Mouse (Mus musculus) spleen, adult 2 months (tissue): ENCODE data around the gene Col27a1. TPM values are rescaled to one million over a fixed set of nuclear protein-coding genes. Genes with fewer than 3 reads are reported as not detected.

Experiments
- DNase-seq, 2 experiments: peaks; one replicate each; pipeline versions ENCODE4 v3.0.0 to v3.0.0-alpha.2; 2012 to 2021; ENCODE audit warnings: low spot score in 2 of 2, low read depth in 1 of 2
- H3K27ac ChIP-seq: fragments of 200-500 bp; 2 replicates; pipeline ENCODE4 v1.5.1; 2012; ENCODE audit warnings: low read length, inconsistent platforms; ENCODE audit not compliant: insufficient read depth
- H3K27me3 ChIP-seq: fragments of 200-500 bp; 2 replicates; pipeline ENCODE4 v1.6.1; 2012; ENCODE audit warnings: mild to moderate bottlenecking, moderate library complexity, low read length, inconsistent platforms; ENCODE audit not compliant: control insufficient read depth, insufficient read depth
- H3K36me3 ChIP-seq: fragments of 200-500 bp; 2 replicates; pipeline ENCODE4 v1.6.1; 2012; ENCODE audit warnings: mild to moderate bottlenecking, low read length, inconsistent platforms; ENCODE audit not compliant: control insufficient read depth, insufficient read depth
- H3K4me1 ChIP-seq: fragments of 200-500 bp; 2 replicates; pipeline ENCODE4 v1.6.1; 2011; ENCODE audit warnings: inconsistent platforms; ENCODE audit not compliant: control insufficient read depth, insufficient read depth, insufficient read length
- H3K4me3 ChIP-seq: fragments of 200-500 bp; 2 replicates; pipeline ENCODE4 v1.5.1; 2011; ENCODE audit warnings: mild to moderate bottlenecking, inconsistent platforms; ENCODE audit not compliant: insufficient read depth, insufficient read length; ENCODE audit errors: extremely low read depth
- CTCF ChIP-seq: fragments of 200-500 bp; IDR thresholded peaks from 2 replicates; pipeline ENCODE4 v1.5.1; 2011; ENCODE audit warnings: mild to moderate bottlenecking, inconsistent platforms; ENCODE audit not compliant: insufficient read depth, insufficient read length, insufficient replicate concordance; ENCODE audit errors: extremely low read depth
- POLR2A ChIP-seq: fragments of 200-500 bp; IDR thresholded peaks from 2 replicates; pipeline ENCODE4 v1.6.1; 2011; ENCODE audit warnings: low read depth, low read length, inconsistent platforms
- WGBS: fragments of 180-500 bp; shearing (Covaris S2); methylation state at CpG from one replicate; pipeline ENCODE4 v1.1.7; 2018; 5-methylcytosine and 5-hydroxymethylcytosine counted together
- polyA plus RNA-seq: library from polyadenylated mRNA; depleted of rRNA; stranded (reverse); fragments of >200 nt; gene quantifications from 2 replicates; pipeline ENCODE4 v1.2.3, GENCODE M21; 2012

The Col27a1 gene
- polyA plus RNA-seq, 1 experiment = 9.1 TPM

DNA sequence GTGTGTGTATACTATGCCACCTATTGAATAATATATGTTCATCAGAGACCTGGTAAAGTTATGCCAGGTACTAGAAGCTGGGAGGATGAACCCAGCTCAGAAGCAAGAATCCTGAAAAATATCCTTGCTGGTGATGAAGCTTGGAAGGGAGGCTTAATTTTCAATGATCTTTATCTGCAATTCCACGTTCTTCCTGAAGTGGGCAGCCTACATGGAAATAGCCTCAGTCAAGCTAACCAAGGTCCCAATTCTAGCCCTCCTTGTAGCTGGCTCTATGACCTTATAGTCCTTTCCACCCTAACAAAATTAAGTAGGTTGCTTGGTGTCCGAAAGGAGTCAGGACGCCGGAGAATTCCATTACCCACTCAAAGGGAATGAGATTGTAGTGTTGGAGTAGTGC, 72.2 kb downstream of the Col27a1 start:
- Histone ChIP-seq H3K4me1 (no peaks in the 10 kb centered on the region), H3K27me3 (no peaks in the 10 kb centered on the region), H3K4me3 (no peak overlapping the region), H3K27ac (no peak overlapping the region), H3K36me3 (no peaks in the 10 kb centered on the region)
- TF ChIP-seq CTCF (no peak), POLR2A (no peak)
- DNase-seq = no peak
- WGBS = 93% methylated on average over 4 of the region's 4 CpGs

DNA sequence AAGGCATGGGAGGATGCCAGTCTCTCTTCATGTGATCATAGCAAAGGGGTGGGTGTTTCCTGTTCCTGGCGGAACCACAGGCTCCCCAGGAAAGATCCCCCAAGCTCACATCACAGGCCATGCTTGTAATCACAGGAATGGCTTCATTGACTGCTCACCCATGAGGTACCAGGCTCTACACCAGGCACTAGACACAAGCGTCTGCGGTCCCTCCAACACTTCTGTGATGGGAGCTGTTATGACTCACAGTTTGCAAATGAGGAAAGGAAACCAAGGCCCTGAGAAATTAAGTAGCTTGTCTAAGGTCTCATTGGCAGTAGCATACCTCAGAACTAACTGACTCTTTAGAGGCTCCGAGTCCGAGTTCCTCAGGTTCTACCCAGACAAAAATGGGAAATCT, 74.7 kb downstream of the Col27a1 start:
- H3K4me3 ChIP-seq = no peak overlapping the region
- no peaks in the 10 kb centered on the region for H3K27me3 ChIP-seq
- H3K36me3 ChIP-seq = no peaks in the 10 kb centered on the region
- no peak for TF ChIP-seq CTCF
- TF ChIP-seq POLR2A = no peak
- WGBS = 73% methylated on average over 5 of the region's 5 CpGs
- no peaks in the 10 kb centered on the region for H3K4me1 ChIP-seq
- no peak overlapping the region for H3K27ac ChIP-seq
- no peak for DNase-seq

DNA sequence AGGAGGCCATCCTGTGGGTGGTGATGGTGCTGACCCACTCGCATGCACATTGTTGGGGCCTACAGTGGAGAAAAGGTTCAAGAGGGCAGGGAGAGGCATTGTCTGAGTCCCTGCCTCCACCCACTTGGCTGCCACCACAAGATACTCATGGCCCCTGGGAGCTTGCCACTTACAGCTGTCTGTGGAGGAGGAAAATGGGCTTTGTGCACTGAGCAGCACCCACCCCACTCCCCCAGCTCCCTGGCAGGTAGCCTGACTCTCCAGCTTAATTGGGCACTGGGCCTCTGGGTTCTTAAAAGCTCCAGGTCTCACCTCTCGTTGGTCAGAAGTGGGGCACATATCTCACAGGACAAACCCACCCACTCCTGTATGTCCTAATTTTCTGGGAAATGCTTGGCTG, 76.3 kb downstream of the Col27a1 start:
- TF ChIP-seq CTCF (no peak), POLR2A (no peak)
- no peak for DNase-seq
- WGBS = 82% methylated on average over 2 of the region's 2 CpGs
- Histone ChIP-seq H3K27me3 (no peaks in the 10 kb centered on the region), H3K36me3 (no peaks in the 10 kb centered on the region), H3K4me1 (no peaks in the 10 kb centered on the region), H3K27ac (no peak overlapping the region), H3K4me3 (no peak overlapping the region)

DNA sequence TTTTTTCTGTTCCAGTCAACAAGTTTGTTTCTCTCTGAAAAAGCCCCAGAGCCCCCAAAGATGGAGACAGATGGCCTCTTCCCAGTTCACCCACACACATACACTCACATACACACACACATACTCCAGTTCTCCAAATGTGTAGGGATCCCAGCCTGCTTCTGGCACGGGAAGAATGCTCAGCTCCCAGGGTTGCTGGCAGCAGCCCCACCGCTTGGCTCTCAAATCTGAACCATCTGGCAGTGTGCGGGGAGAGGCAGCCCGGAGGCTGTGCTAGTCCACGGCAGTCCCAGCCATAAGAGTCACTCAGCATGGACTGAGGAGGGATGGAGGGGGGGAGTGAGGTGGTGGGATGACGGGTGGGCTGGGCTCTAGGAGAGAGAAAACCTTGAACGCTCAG, 77.3 kb downstream of the Col27a1 start:
- Histone ChIP-seq H3K27me3 (no peaks in the 10 kb centered on the region), H3K4me3 (no peak overlapping the region), H3K27ac (no peak overlapping the region), H3K36me3 (no peaks in the 10 kb centered on the region), H3K4me1 (no peaks in the 10 kb centered on the region)
- no peak for DNase-seq
- TF ChIP-seq CTCF = no peak
- TF ChIP-seq POLR2A = no peak
- 84% methylated on average over 7 of the region's 7 CpGs for WGBS

DNA sequence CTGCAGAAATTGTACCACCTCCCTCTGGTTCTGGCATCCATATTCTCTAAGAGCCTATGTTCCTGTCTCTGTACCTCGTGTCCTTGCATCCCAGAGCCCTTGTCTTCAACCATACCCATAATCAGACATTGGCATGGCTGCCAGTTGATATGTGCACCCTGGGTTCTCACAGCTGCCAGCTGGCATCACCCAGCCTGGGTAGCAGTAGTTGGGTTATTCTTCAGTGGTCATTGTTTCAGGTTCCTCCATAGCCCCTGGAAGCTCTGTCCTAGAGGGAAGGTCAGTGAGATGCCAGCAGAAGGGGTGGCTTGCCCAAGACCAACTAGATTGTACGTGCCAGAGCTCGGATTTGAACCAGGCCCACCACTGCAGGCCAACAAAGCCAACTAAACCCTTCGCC, 77.9 kb downstream of the Col27a1 start:
- no peaks in the 10 kb centered on the region for H3K36me3 ChIP-seq
- WGBS = 93% methylated on average over 4 of the region's 4 CpGs
- H3K27me3 ChIP-seq = no peaks in the 10 kb centered on the region
- no peak for DNase-seq
- no peak overlapping the region for H3K27ac ChIP-seq
- no peaks in the 10 kb centered on the region for H3K4me1 ChIP-seq
- TF ChIP-seq CTCF = no peak
- H3K4me3 ChIP-seq = no peak overlapping the region

DNA sequence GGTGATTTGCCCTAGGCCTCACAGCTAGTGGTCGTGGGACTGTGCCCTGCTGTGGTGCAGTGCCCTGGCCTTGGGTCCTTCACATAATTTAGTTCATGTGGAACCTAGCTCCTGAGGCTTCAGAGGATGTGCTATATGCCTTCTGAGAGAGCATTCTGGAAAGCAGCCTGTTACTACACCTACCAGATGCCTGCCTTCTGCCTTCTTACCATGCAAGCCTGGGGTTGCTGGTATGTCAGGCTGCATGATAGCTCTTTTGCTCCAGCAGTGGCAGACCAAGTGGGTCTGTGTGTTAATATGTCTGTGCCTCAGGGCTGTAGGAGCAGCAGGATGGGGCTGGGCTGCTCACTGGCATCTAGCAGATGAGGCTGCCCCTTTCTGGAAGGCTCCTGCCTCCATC, 81.8 kb downstream of the Col27a1 start:
- Histone ChIP-seq H3K36me3 (no peaks in the 10 kb centered on the region), H3K4me3 (no peak overlapping the region), H3K27me3 (no peaks in the 10 kb centered on the region), H3K4me1 (no peaks in the 10 kb centered on the region), H3K27ac (no peak overlapping the region)
- 80% methylated on average over 1 of the region's 1 CpGs for WGBS
- no peak for TF ChIP-seq POLR2A
- no peak for TF ChIP-seq CTCF
- no peak for DNase-seq

DNA sequence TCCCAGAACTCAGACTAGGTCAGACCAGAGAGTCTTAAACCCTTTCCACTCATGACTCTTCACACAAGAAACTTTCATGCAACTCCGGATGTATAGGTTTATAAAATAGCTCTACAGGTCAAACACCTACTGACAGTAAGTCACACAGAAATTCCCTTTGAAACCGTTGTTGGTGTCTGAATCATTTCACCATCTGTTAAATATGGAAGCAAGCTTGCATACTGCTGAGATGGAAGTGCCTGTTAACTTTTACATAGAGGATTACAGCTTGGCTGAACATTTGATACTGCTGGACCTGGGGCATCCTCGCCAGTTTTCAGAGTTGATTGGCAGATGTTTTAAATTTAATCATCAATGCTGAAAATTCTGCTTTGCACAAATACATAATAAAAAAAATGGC, 82.5 kb downstream of the Col27a1 start:
- TF ChIP-seq POLR2A = no peak
- no peak for TF ChIP-seq CTCF
- Histone ChIP-seq H3K4me3 (no peak overlapping the region), H3K27me3 (no peaks in the 10 kb centered on the region), H3K4me1 (no peaks in the 10 kb centered on the region), H3K36me3 (no peaks in the 10 kb centered on the region), H3K27ac (no peak overlapping the region)
- no peak for DNase-seq
- WGBS = 76% methylated on average over 3 of the region's 3 CpGs
